Mouse (Mus musculus) bone marrow, adult 2 months (tissue): ENCODE measurements around the gene Shbg. TPM values are rescaled to one million over a fixed set of nuclear protein-coding genes. Genes with fewer than 3 reads are reported as not detected.

Source experiments
- H3K27ac ChIP-seq: fragments of 200-500 bp; 2 replicates; pipeline ENCODE4 v1.5.1; 2012; ENCODE audit warnings: low read depth, mild to moderate bottlenecking, control low read depth, inconsistent platforms, low read length; ENCODE audit not compliant: control insufficient read depth, poor library complexity, insufficient read depth
- H3K4me1 ChIP-seq: fragments of 200-500 bp; 2 replicates; pipeline ENCODE4 v1.6.1; 2011; ENCODE audit warnings: low read length; ENCODE audit not compliant: control insufficient read depth, insufficient read depth
- H3K4me3 ChIP-seq: fragments of 200-500 bp; replicated peaks from 2 replicates; pipeline ENCODE3; 2011; ENCODE audit warnings: mild to moderate bottlenecking, low read depth, low read length, control low read depth; ENCODE audit not compliant: control insufficient read depth
- CTCF ChIP-seq: fragments of 200-500 bp; IDR thresholded peaks from 2 replicates; pipeline ENCODE4 v1.5.1; 2011; ENCODE audit warnings: low read length, control low read depth; ENCODE audit not compliant: control insufficient read depth, insufficient read depth
- POLR2A ChIP-seq: fragments of 200-500 bp; IDR thresholded peaks from 2 replicates; pipeline ENCODE4 v1.6.1; 2011; ENCODE audit warnings: low read depth, mild to moderate bottlenecking, control low read depth, low read length, borderline replicate concordance; ENCODE audit not compliant: control insufficient read depth
- WGBS: fragments of 180-500 bp; shearing (Covaris S2); methylation state at CpG from one replicate; pipeline ENCODE4 v1.1.7; 2018; 5-methylcytosine and 5-hydroxymethylcytosine counted together
- polyA plus RNA-seq: library from polyadenylated mRNA; stranded (reverse); fragments of >200 nt; gene quantifications from 2 replicates; pipeline ENCODE4 v1.2.4, GENCODE M21; 2011; ENCODE audit warnings: low replicate concordance; ENCODE audit not compliant: missing spikeins, insufficient read depth, insufficient read length

Shbg gene
- polyA plus RNA-seq, 1 experiment: not detected

- Histone ChIP-seq H3K4me1 (peaks cover 3% of the 10 kb centered on the region; the same call in 1 of the 2 replicates), H3K4me3 (peak within 1 kb of the TSS; percentile 88), H3K27ac (peak within 1 kb of the TSS; percentile 93)
- TF ChIP-seq CTCF (peak; percentile 37; the same call in 1 of the 2 replicates), POLR2A (peak; percentile 92)
- under 1% methylated on average over 48 of the region's 48 CpGs for WGBS
Measured at GRCm38 (mm10) chr11:69662213-69662966, 44.7 kb upstream of the Shbg start, which contains the start of gene Mpdu1. Gene Mpdu1, minus strand, starts transcription at chr11:69662642.

GRCm38 (mm10) chr11:69661221-69661881 lies 43.6 kb upstream of the Shbg start:
- peaks cover 3% of the 10 kb centered on the region; the same call in 1 of the 2 replicates for H3K4me1 ChIP-seq
- no peak for TF ChIP-seq POLR2A
- TF ChIP-seq CTCF: no peak
- H3K27ac ChIP-seq: no peak overlapping the region
- H3K4me3 ChIP-seq: peak overlapping the region; percentile 88
- WGBS: 62% methylated on average over 3 of the region's 3 CpGs

- no peaks in the 10 kb centered on the region; the same call in 1 of the 2 replicates for H3K4me1 ChIP-seq
- 83% methylated on average over 15 of the region's 15 CpGs for WGBS
- no peak overlapping the region for H3K27ac ChIP-seq
Measured at GRCm38 (mm10) chr11:69657462-69657881, 39.8 kb upstream of the Shbg start.

GRCm38 (mm10) chr11:69656617-69657461 lies 39.1 kb upstream of the Shbg start:
- no peak overlapping the region for H3K27ac ChIP-seq
- H3K4me1 ChIP-seq: no peaks in the 10 kb centered on the region; the same call in 1 of the 2 replicates
- TF ChIP-seq POLR2A (no peak), CTCF (peak; percentile 78)
- WGBS: 59% methylated on average over 10 of the region's 10 CpGs
- H3K4me3 ChIP-seq: no peak overlapping the region

More at GRCm38 (mm10) chr11:69657462-69657881, 39.8 kb upstream of the Shbg start:
- H3K4me3 ChIP-seq: no peak overlapping the region
- no peak for TF ChIP-seq POLR2A
- no peak for TF ChIP-seq CTCF

GRCm38 (mm10) chr11:69656065-69656455 lies 38.4 kb upstream of the Shbg start:
- H3K27ac ChIP-seq: no peak overlapping the region
- H3K4me1 ChIP-seq: no peaks in the 10 kb centered on the region; the same call in 1 of the 2 replicates
- TF ChIP-seq CTCF: no peak
- TF ChIP-seq POLR2A: no peak
- 87% methylated on average over 5 of the region's 5 CpGs for WGBS
- no peak overlapping the region for H3K4me3 ChIP-seq

GRCm38 (mm10) chr11:69655264-69656064 lies 37.8 kb upstream of the Shbg start, which contains the start of gene Sox15:
Gene Sox15, plus strand, starts transcription at chr11:69655314.
- TF ChIP-seq CTCF (peak; percentile 71), POLR2A (no peak)
- no peaks in the 10 kb centered on the region; the same call in 1 of the 2 replicates for H3K4me1 ChIP-seq

GRCm38 (mm10) chr11:69654760-69655159 lies 37.1 kb upstream of the Shbg start:
- Histone ChIP-seq H3K27ac (peak overlapping the region; percentile 8; the same call in 1 of the 2 replicates), H3K4me1 (no peaks in the 10 kb centered on the region; the same call in 1 of the 2 replicates), H3K4me3 (no peak overlapping the region)
- 37% methylated on average over 9 of the region's 9 CpGs for WGBS
- TF ChIP-seq POLR2A: no peak
- no peak for TF ChIP-seq CTCF

More at GRCm38 (mm10) chr11:69655264-69656064, 37.8 kb upstream of the Shbg start, which contains the start of gene Sox15:
- Histone ChIP-seq H3K27ac (peak within 1 kb of the TSS; percentile 9; the same call in 1 of the 2 replicates), H3K4me3 (no peak within 1 kb of the TSS)
- WGBS: 57% methylated on average over 34 of the region's 34 CpGs
